Mouse (Mus musculus): ENCODE measurements around the gene Rnf216.

DNA sequence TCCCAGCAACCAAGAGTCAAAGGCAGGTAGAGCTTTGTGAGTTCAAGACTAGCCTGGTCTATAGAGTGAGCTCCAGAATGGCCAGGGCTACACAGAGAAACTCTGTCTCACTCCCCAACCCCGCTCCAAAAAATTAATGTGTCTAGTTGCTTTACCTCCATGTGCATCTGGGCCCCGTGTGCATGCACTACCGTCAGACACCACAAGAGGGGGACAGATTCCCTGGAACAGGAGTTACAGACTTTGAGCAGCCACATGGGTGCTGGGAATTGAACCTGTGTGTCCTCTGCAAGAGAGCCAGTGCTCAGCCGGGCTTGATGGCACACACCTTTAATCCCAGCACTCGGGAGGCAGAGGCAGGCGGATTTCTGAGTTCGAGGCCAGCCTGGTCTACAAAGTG lies 17.5 kb upstream of the Rnf216 start:
- TF ChIP-seq POLR2A (IDR thresholded peaks at IDR 0.05; ENCODE audit: low read depth, low read length) (no peak), SIN3A (IDR thresholded peaks at IDR 0.05; ENCODE audit: low read length) (no peak)

Data from CH12.LX (cell line).